Mouse (Mus musculus) megakaryocyte, embryonic 14.5 days (primary cell): Measurements from ENCODE around the gene Olfr353.

Experiments
- FLI1 ChIP-seq: IDR thresholded peaks from 2 replicates; pipeline ENCODE4 v1.6.1; 2012; ENCODE audit warnings: low read length, inconsistent platforms, mixed read lengths
- GATA1 ChIP-seq: IDR thresholded peaks from 3 replicates; pipeline ENCODE4 v1.6.1; 2012; ENCODE audit warnings: mixed read lengths, low read length, inconsistent platforms, borderline replicate concordance

- TF ChIP-seq GATA1 (no peak), FLI1 (no peak)
These were observed 44.1 kb upstream of the Olfr353 start, which contains the start of gene Olfr356 for GRCm38 (mm10) chr2:36936821-36937220.
